In genomic region chr9:119706700-119707099, GRCm38 (mm10) we compare ENCODE assay signal across 8 mouse cellular contexts. TPM values are rescaled to one million over a fixed set of nuclear protein-coding genes. Genes with fewer than 3 reads are reported as not detected.
A peak's percentile ranks its signal among the peaks of the same experiment; 100 is the strongest.
DNase-seq lines count a peak whose midpoint lies in the region; ATAC-seq lines count a peak whose summit lies in the region.
"Had no signal": no experiment of that assay in that cellular context is flagged by ENCODE, and none has a peak within 500 bp of the region (broad histone marks: within the 10 kb centered on the region; RNA-seq: fewer than 3 reads in every experiment).

No protein-coding gene starts in this region.

- 9% methylated on average over 6 of the region's 6 CpGs for WGBS in heart, embryonic 16.5 days
- WGBS in limb, embryonic 11.5 days, result 15% methylated on average over 6 of the region's 6 CpGs

- H3K4me2 ChIP-seq in heart, embryonic 16.5 days (ENCODE audit: low read depth, low read length), result no peak overlapping the region
- no peak overlapping the region for H3K4me2 ChIP-seq in limb, embryonic 11.5 days (ENCODE audit: low read depth, severe bottlenecking)

- H3K27me3 ChIP-seq in heart, embryonic 16.5 days (ENCODE audit: control insufficient read depth, insufficient read depth, low read length), result no peaks in the 10 kb centered on the region
- no peaks in the 10 kb centered on the region for H3K27me3 ChIP-seq in limb, embryonic 11.5 days (ENCODE audit: control insufficient read depth, insufficient read depth, low read length)

- no peak overlapping the region for H3K4me3 ChIP-seq in heart, embryonic 16.5 days (ENCODE audit: low read length)
- no peak overlapping the region for H3K4me3 ChIP-seq in limb, embryonic 11.5 days (ENCODE audit: low read depth, low read length)

- H3K36me3 ChIP-seq in heart, embryonic 16.5 days (ENCODE audit: control insufficient read depth, insufficient read depth), result no peaks in the 10 kb centered on the region
- no peaks in the 10 kb centered on the region for H3K36me3 ChIP-seq in limb, embryonic 11.5 days (ENCODE audit: control insufficient read depth, insufficient read depth, low read length)

- H3K9me3 ChIP-seq in heart, embryonic 16.5 days (replicated peaks; ENCODE audit: control insufficient read depth, low read length), result no peaks in the 10 kb centered on the region
- no peaks in the 10 kb centered on the region for H3K9me3 ChIP-seq in limb, embryonic 11.5 days (ENCODE audit: control insufficient read depth, low read length)

- H3K27ac ChIP-seq in heart, embryonic 16.5 days (ENCODE audit: low read length), result no peak overlapping the region
- no peak overlapping the region for H3K27ac ChIP-seq in limb, embryonic 11.5 days (replicated peaks; ENCODE audit: low read depth, low read length)
- H3K27ac ChIP-seq: macrophage had no signal

- ATAC-seq in heart, embryonic 16.5 days (replicated peaks; ENCODE audit: extremely low read depth, insufficient read depth, low FRiP score), result peak; percentile 72
- ATAC-seq in limb, embryonic 11.5 days (ENCODE audit: insufficient number of reproducible peaks, low FRiP score, low TSS enrichment, low read depth), result no peak

- no peak overlapping the region for H3K9ac ChIP-seq in heart, embryonic 16.5 days (ENCODE audit: low read length)
- no peak overlapping the region for H3K9ac ChIP-seq in limb, embryonic 11.5 days (ENCODE audit: low read length)

- H3K4me1 ChIP-seq in heart, embryonic 16.5 days (ENCODE audit: control insufficient read depth, insufficient read depth, low read length), result no peaks in the 10 kb centered on the region
- H3K4me1 ChIP-seq in limb, embryonic 11.5 days (ENCODE audit: control insufficient read depth, insufficient read depth, low read length), result no peaks in the 10 kb centered on the region

- peak; percentile 29 for DNase-seq in right cerebral cortex, postnatal 4 days
- no peak for DNase-seq in right cerebral cortex, postnatal 25 days
- DNase-seq in adrenal gland, postnatal 36 days, result peak; percentile 83 to 84
- DNase-seq in limb, embryonic 11.5 days (ENCODE audit: low spot score), result peak; percentile 91
- peak; percentile 72 for DNase-seq in retina, postnatal 1 day
- DNase-seq in cerebellum, adult 9-11 months, result no peak

RNA-seq across cellular contexts. Expression of gene Scn10a, which starts 12.4 kb away (rescaled TPM):
- not detected for total RNA-seq in adrenal gland, postnatal 36 days (2021)
- 0.85 and 1.4 TPM in 2 replicates for polyA plus RNA-seq in heart, embryonic 16.5 days (2015; fragmentation: Nextera tagmentation; extraction: Ambion mirVana)
- 0.03 TPM in 1 of 2 replicates, not detected in the other for polyA plus RNA-seq in limb, embryonic 11.5 days (2014; fragmentation: Nextera tagmentation; extraction: Ambion mirVana)
- polyA plus RNA-seq: macrophage had no signal

Comparison
In these comparisons a context has a peak if more than half of its experiments do, and no peak if none do; other contexts are left out.
1. DNase-seq: peak in right cerebral cortex, postnatal 4 days (single experiment), adrenal gland, postnatal 36 days (2 of 2), limb, embryonic 11.5 days (single experiment) and retina, postnatal 1 day (single experiment); none in right cerebral cortex, postnatal 25 days (single experiment) and cerebellum, adult 9-11 months (single experiment).